Mouse (Mus musculus): ENCODE data around the gene D5Ertd579e. TPM values are rescaled to one million over a fixed set of nuclear protein-coding genes. Genes with fewer than 3 reads are reported as not detected.

The D5Ertd579e gene
- total and polyA plus RNA-seq, 3 experiments: 13.7 to 29.4 (median 22.9) TPM

- TF ChIP-seq MXI1 (IDR thresholded peaks at IDR 0.05; ENCODE audit: low read depth, low read length): no peak
- TF ChIP-seq ZC3H11A (IDR thresholded peaks at IDR 0.05; ENCODE audit: low read depth, low read length): no peak
- TF ChIP-seq CTCF (conservative IDR thresholded peaks at IDR 0.05 in 1 of 2, IDR thresholded peaks at IDR 0.05 in 1 of 2; ENCODE audit: low read depth in 2 of 2, low read length in 2 of 2): no peak
- no peak for TF ChIP-seq TBP (conservative IDR thresholded peaks at IDR 0.05; ENCODE audit: low read depth, low read length)
- no peak for TF ChIP-seq USF1 (IDR thresholded peaks at IDR 0.05; ENCODE audit: low read depth, low read length)
- TF ChIP-seq CHD2 (IDR thresholded peaks at IDR 0.05; ENCODE audit: low read length): no peak
- TF ChIP-seq HCFC1 (IDR thresholded peaks at IDR 0.05; ENCODE audit: low read depth, low read length): peak; percentile 14; the same call in 1 of the 2 replicates
Measured at GRCm38 (mm10) chr5:36711863-36712262, 16.0 kb upstream of the D5Ertd579e start (continued).

- no peaks in the 10 kb centered on the region for H3K9me3 ChIP-seq (replicated peaks; ENCODE audit: low read length)
- peaks cover 0 to 7% of the 10 kb centered on the region in 2 experiments for H3K36me3 ChIP-seq (replicated peaks in 1 of 2; ENCODE audit: control insufficient read depth in 1 of 2, insufficient read depth in 1 of 2, low read length in 1 of 2)
- in situ Hi-C loops (cut with MboI; ENCODE audit: low pct_ligation_motif_present, low pct_unique_long_range_greater_than_20kb, low sequenced_read_pairs): no loop called here
- no peak overlapping the region for H3K4me3 ChIP-seq (replicated peaks in 1 of 3; ENCODE audit: low read depth in 2 of 3, low read length in 2 of 3, poor library complexity in 1 of 3)
- H3K4me2 ChIP-seq (ENCODE audit: insufficient read depth, low read depth, poor library complexity, severe bottlenecking): no peak overlapping the region
- no peaks in the 10 kb centered on the region for H3K27me3 ChIP-seq (replicated peaks)
- no peak for DNase-seq (ENCODE audit: extremely low read depth)
- peaks cover 0 to 39% of the 10 kb centered on the region in 2 experiments; a peak in 3 of 4 replicates for H3K4me1 ChIP-seq (ENCODE audit: control insufficient read depth in 1 of 2, insufficient read depth in 2 of 2)
- no peak overlapping the region for H3K9ac ChIP-seq (ENCODE audit: insufficient read depth, low read depth)
- dilution Hi-C loops (cut with MboI; ENCODE audit: extremely low pct_ligation_motif_present, extremely low pct_unique_long_range_greater_than_20kb, low sequenced_read_pairs): no loop called here
- H3K27ac ChIP-seq (ENCODE audit: insufficient read depth, low read depth): no peak overlapping the region
- no peak for TF ChIP-seq POLR2A (IDR thresholded peaks at IDR 0.05; ENCODE audit: low read depth, low read length)
- TF ChIP-seq ZMIZ1 (IDR thresholded peaks at IDR 0.05; ENCODE audit: low read depth, low read length): no peak
- no peak for TF ChIP-seq IRF4 (IDR thresholded peaks at IDR 0.05; ENCODE audit: low read depth, low read length)
- TF ChIP-seq JUN (IDR thresholded peaks at IDR 0.05; ENCODE audit: insufficient read depth, low read depth, low read length): no peak
- TF ChIP-seq KAT2A (IDR thresholded peaks at IDR 0.05; ENCODE audit: insufficient replicate concordance, low read length): no peak
- TF ChIP-seq EP300 (IDR thresholded peaks at IDR 0.05; ENCODE audit: low read length): no peak
- no peak for TF ChIP-seq MAZ (IDR thresholded peaks at IDR 0.05; ENCODE audit: low read depth, low read length)
- no peak for TF ChIP-seq ZC3H11A (IDR thresholded peaks at IDR 0.05; ENCODE audit: low read depth, low read length)
- TF ChIP-seq E2F4 (IDR thresholded peaks at IDR 0.05; ENCODE audit: insufficient replicate concordance, low read depth, low read length): no peak
- no peak for TF ChIP-seq UBTF (IDR thresholded peaks at IDR 0.05; ENCODE audit: low read depth, low read length)
- no peak for TF ChIP-seq POLR2AphosphoS2 (IDR thresholded peaks at IDR 0.05; ENCODE audit: low read depth, low read length)
- H3K79me2 ChIP-seq (replicated peaks; ENCODE audit: control insufficient read depth, extremely low read depth, insufficient read depth, poor library complexity, severe bottlenecking): no peaks in the 10 kb centered on the region
Measured at GRCm38 (mm10) chr5:36705792-36706191, 10.0 kb upstream of the D5Ertd579e start.

- in situ Hi-C loops (cut with MboI; ENCODE audit: low pct_ligation_motif_present, low pct_unique_long_range_greater_than_20kb, low sequenced_read_pairs) (no loop called here), dilution Hi-C loops (cut with MboI; ENCODE audit: extremely low pct_ligation_motif_present, extremely low pct_unique_long_range_greater_than_20kb, low sequenced_read_pairs) (no loop called here)
- TF ChIP-seq ZKSCAN1 (IDR thresholded peaks at IDR 0.05; ENCODE audit: borderline replicate concordance, low read depth, low read length): no peak
- no peak for TF ChIP-seq RCOR1 (conservative IDR thresholded peaks at IDR 0.05; ENCODE audit: low read depth, low read length)
- TF ChIP-seq PAX5 (IDR thresholded peaks at IDR 0.05; ENCODE audit: low read length): no peak
- Histone ChIP-seq H3K36me3 (replicated peaks in 1 of 2; ENCODE audit: control insufficient read depth in 1 of 2, insufficient read depth in 1 of 2, low read length in 1 of 2) (peaks cover 0 to 7% of the 10 kb centered on the region in 2 experiments), H3K4me2 (ENCODE audit: insufficient read depth, low read depth, poor library complexity, severe bottlenecking) (no peak overlapping the region), H3K9ac (ENCODE audit: insufficient read depth, low read depth) (no peak overlapping the region), H3K27me3 (replicated peaks) (no peaks in the 10 kb centered on the region), H3K27ac (ENCODE audit: insufficient read depth, low read depth) (no peak overlapping the region), H3K9me3 (replicated peaks; ENCODE audit: low read length) (no peaks in the 10 kb centered on the region), H3K79me2 (replicated peaks; ENCODE audit: control insufficient read depth, extremely low read depth, insufficient read depth, poor library complexity, severe bottlenecking) (no peaks in the 10 kb centered on the region), H3K4me3 (replicated peaks in 1 of 3; ENCODE audit: low read depth in 2 of 3, low read length in 2 of 3, poor library complexity in 1 of 3) (no peak overlapping the region), H3K4me1 (ENCODE audit: control insufficient read depth in 1 of 2, insufficient read depth in 2 of 2) (peaks cover 0 to 35% of the 10 kb centered on the region in 2 experiments; a peak in 3 of 4 replicates)
- no peak for DNase-seq (ENCODE audit: extremely low read depth)
Measured at GRCm38 (mm10) chr5:36705390-36705789, 9.6 kb upstream of the D5Ertd579e start.

Data from CH12.LX (cell line).